Mouse (Mus musculus) splenic B cell, adult 2 months (primary cell): ENCODE measurements at regions not wholly inside any gene's neighbourhood (a gene's known extent, or its start where the extent isn't known, plus 50 kb on each side); places are given as distances from the start of the nearest gene placed in this dataset.

Experiments
- DNase-seq: peaks from one replicate; pipeline ENCODE4 v3.0.0-alpha.2; 2011; ENCODE audit warnings: low read depth, low spot score
- H3K27me3 ChIP-seq: 2 replicates; pipeline ENCODE4 v1.6.1; 2012; ENCODE audit warnings: mild to moderate bottlenecking, low read length, moderate library complexity, mixed read lengths; ENCODE audit not compliant: control insufficient read depth, poor library complexity, insufficient read depth, severe bottlenecking
- H3K36me3 ChIP-seq: 2 replicates; pipeline ENCODE4 v1.6.1; 2012; ENCODE audit warnings: mild to moderate bottlenecking, low read length, moderate library complexity, mixed read lengths; ENCODE audit not compliant: control insufficient read depth, poor library complexity, insufficient read depth, severe bottlenecking

DNA sequence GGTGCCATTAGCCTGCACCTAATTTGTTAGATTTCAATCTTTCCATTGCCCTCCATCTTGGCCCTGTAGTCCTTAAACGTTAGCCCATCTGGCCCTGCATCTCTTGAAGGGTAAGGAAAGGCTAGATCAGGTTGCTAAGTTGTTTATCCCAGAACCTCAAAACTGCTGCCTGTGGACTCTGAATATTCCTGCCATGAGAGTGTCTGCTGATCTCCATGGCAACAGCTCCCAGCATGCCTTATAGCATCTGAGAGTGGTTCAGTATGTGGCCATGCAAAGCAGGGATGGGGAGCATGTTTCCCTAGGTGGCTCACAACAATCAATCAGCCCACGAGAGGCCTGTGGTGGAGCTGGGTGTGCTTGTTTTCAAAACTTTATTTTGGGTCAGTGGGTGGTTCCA is 346.3 kb downstream of the Rps24 start:
- Histone ChIP-seq H3K27me3 (no peaks in the 10 kb centered on the region), H3K36me3 (no peaks in the 10 kb centered on the region)
- no peak for DNase-seq

GRCm38 (mm10) chr14:24838219-24838618 is 351.3 kb downstream of the Rps24 start:
- no peak for DNase-seq

DNA sequence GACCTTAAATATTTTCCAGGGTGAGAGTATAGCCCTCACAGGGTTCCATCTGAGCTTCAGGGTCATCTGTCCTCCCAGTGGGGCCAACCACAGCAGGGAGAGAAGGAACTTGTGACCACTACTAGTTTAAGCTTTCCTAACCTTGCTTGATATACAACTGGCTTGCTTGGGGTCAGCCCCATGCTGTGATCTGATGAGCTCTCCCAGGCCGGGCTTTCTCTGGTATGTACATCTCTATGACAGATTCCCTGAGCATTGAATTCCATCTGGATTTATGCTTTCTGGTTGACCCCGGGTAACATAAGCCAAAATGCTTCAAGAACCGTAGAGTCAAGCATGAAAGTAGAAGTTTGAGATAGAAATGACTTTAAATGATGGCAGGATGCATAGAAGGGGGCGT is 352.1 kb downstream of the Rps24 start:
- Histone ChIP-seq H3K27me3 (no peaks in the 10 kb centered on the region), H3K36me3 (no peaks in the 10 kb centered on the region)
- DNase-seq = no peak

More at GRCm38 (mm10) chr14:24838219-24838618, 351.3 kb downstream of the Rps24 start:
- H3K27me3 ChIP-seq = no peaks in the 10 kb centered on the region
- H3K36me3 ChIP-seq = no peaks in the 10 kb centered on the region

DNA sequence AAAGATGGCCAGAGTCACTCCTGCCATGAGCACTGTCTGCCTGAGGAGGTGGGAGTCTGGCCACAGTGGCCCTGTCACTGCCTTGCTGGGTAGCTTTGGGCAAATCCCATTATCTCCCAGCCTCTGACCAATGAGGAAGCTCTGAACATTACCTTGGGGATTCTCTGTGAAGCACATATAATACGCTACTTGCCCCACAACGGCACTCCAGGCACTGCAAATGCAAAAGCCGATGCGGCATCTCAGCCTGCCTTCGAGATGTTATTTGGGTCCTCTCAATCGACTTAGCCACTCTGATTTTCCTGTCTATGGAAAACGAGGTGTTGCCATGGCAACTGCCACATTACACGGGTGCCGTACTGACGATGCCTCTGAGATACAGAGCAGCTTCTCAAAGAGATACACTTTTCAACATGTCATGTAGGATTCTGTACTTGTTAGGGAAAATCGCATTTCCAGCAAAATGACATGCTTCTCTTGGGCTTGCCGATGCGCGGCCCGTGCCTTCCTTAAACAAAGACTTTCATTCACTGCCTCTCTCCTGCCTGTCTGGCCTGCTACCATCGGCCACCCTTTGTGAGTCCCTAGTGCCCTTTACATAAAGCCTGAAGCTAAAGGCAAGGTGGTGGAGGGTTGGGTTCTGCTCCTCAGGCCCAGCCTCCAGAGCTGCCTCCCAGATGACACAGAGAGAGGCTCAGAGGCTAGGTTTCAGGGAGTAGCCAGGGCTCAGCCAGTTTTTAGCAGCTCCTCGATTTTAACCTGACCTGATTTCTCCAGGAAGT is 355.0 kb downstream of the Rps24 start:
- Histone ChIP-seq H3K36me3 (no peaks in the 10 kb centered on the region), H3K27me3 (no peaks in the 10 kb centered on the region)
- DNase-seq = no peak

GRCm38 (mm10) chr14:24843626-24844025 is 356.7 kb downstream of the Rps24 start:
- no peaks in the 10 kb centered on the region for H3K36me3 ChIP-seq
- DNase-seq = peak; percentile 18
- no peaks in the 10 kb centered on the region for H3K27me3 ChIP-seq

DNA sequence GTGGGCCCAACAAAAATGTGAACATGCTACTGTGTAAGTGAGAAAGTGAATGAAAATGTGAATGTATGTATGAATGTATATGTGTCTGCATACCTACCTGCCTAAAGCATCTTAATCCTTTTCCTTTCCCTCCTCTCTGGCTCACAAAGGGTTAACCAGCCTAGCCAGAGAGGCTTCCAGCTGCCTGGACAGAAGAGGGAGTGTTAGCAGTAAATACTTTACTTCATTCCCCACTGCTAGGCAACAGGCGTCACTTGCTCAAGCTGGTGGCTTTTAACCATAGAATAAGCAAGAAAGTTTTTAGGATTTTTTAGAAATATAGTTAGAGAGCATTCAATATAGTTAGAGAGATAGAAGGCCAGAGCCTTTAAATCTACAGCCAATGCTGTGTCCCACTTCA is 363.6 kb downstream of the Rps24 start:
- DNase-seq = no peak
- Histone ChIP-seq H3K36me3 (no peaks in the 10 kb centered on the region), H3K27me3 (no peaks in the 10 kb centered on the region)

DNA sequence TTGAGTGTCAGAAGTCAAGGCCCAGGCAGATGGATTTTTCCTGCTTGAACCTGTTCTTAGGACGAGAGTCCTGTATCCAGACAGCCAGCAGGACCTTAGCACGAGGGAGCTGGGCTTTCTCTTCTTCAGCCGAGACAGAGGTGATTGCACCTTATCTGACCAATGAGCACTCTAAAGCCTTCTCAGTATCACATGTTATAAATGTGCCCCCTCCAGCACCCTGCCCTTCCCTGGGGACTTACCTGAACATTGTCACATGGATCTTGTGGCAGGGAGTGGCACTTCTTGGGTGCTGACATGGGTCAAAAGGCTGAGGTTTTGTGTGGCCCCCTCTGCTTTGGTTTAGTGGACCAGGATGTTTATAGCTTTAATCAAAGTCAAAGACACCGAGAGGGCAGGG is 367.5 kb downstream of the Rps24 start:
- no peak for DNase-seq
- Histone ChIP-seq H3K36me3 (no peaks in the 10 kb centered on the region), H3K27me3 (no peaks in the 10 kb centered on the region)

DNA sequence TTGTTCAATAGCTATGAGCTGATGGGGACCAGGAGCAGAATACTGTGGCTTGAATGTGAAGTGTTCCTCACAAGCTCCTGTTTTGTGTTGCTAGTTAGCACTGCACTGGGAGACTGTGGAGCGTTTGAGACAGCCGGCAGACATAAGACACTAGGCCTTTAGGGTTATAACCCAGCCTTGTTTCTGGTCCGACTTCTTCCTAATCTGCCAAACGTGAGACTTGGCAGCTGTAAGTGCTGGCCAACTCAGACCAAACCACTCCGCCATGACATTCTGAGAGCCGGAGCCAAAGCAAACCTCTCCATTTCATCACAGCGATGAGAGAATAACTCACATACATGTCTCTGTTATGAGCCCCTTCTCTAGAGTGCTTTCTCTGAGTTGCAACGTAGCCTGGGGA is 375.2 kb downstream of the Rps24 start:
- DNase-seq = no peak

GRCm38 (mm10) chr14:24862661-24863060 is 375.7 kb downstream of the Rps24 start:
- DNase-seq = no peak
- Histone ChIP-seq H3K27me3 (no peaks in the 10 kb centered on the region), H3K36me3 (no peaks in the 10 kb centered on the region)

More for the DNA sequence above, 375.2 kb downstream of the Rps24 start:
- H3K27me3 ChIP-seq = no peaks in the 10 kb centered on the region
- no peaks in the 10 kb centered on the region for H3K36me3 ChIP-seq

DNA sequence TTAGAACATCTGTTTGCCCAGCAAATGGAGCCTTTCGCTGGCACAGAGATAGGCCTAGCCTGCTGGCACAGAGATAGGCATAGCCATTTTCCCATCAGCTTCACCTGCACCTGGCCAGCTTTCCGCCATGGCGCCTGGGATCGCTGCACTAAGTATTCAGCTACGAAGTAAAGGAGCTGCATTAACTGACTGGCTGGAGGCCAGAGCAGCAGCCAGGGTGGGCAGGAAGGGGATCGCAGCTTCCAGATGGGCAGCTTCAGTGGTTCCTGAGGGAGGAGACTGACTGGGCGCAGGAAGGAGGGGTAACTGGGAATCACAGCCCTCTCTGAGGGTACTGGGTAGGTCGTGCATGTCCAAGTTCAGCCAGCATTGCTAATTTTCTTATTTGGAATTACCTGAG is 376.2 kb downstream of the Rps24 start:
- H3K36me3 ChIP-seq = no peaks in the 10 kb centered on the region
- DNase-seq = no peak
- no peaks in the 10 kb centered on the region for H3K27me3 ChIP-seq

DNA sequence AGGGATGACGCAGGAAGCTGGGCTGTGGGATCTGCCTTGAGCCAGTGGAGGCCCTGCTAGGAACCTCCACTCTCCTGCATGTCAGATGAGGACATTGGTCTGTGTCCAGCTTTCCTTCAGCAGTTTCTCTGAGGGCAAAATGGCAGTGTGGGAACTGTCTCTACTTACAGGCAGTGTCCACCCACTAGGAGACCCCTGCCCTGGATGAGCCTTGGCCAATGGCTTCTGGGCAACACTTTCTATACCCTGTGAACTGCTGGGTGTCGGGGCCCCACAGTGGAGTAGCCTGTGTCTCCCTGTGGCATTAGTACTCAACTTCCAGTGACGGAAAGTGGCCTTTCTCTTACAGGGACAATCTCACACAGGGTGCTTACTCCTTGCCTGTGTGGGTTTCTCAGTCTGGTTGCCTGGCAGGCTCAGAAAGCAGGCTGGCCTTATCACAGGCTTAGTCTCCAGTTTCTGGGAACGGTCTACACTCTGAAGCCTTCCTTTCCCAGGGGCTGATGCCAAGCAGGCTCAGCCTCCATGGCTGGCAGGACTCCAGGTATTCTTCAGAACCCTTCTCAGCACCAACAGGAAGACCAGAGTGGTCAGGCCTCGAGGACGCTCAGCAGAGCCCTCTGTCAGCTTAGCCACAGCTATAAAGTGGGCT is 378.8 kb downstream of the Rps24 start:
- no peaks in the 10 kb centered on the region for H3K36me3 ChIP-seq
- no peaks in the 10 kb centered on the region for H3K27me3 ChIP-seq
- DNase-seq = no peak

- Histone ChIP-seq H3K36me3 (no peaks in the 10 kb centered on the region), H3K27me3 (no peaks in the 10 kb centered on the region)
- no peak for DNase-seq
Measured at GRCm38 (mm10) chr14:24867816-24868215, 380.9 kb downstream of the Rps24 start.

DNA sequence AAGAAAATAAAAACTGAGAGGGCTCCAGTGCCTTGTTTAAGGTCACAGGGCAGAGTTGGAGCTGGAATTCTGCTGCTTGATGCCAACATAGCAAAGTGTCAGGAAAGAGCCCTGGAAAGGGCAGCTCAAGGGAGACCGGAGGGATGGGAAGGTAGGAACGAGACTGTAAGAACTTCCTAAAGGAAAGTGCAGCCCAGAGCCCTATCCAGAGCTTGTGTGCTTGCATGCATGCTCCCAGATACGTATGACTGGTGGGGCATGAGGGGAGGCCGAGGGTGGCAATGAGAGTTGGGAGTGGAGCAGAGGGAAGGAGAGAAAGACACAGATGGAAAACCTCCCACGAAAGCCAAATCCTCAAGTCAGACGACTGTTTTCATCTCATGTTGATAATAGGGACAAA is 381.8 kb downstream of the Rps24 start:
- Histone ChIP-seq H3K27me3 (no peaks in the 10 kb centered on the region), H3K36me3 (no peaks in the 10 kb centered on the region)
- DNase-seq = no peak

GRCm38 (mm10) chr14:24870246-24870645 is 383.3 kb downstream of the Rps24 start:
- DNase-seq = no peak

DNA sequence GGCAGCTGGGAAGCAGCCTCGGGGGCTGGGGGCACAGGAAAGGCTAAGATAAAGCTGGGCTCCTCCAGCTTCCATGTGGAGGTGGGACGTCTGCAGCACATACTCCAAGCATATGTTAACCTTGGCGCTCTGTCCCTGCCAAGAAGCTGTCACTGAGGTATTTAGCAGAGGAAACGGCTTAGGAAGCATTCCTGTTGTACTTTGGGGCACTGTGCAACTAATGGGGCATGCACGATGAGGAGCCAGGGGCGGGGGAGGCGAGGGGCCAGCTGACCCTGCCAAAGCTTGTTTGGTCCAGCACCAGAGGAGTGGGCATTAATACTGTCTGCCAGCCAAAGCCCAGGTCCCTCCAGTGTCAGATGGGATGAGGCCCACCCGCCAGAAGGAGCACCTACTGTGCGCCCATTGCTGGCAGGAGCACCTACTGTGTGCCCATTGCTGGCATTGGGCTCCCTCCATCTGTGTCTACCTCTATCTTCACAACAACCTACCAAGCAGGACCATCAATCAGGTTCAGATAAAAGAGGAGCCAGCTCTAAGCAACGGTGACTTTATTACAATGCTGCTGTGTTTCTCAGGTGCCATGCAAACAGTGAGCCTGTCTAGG is 384.6 kb downstream of the Rps24 start:
- Histone ChIP-seq H3K27me3 (no peaks in the 10 kb centered on the region), H3K36me3 (no peaks in the 10 kb centered on the region)
- DNase-seq = no peak

More at GRCm38 (mm10) chr14:24870246-24870645, 383.3 kb downstream of the Rps24 start:
- H3K36me3 ChIP-seq = no peaks in the 10 kb centered on the region
- H3K27me3 ChIP-seq = no peaks in the 10 kb centered on the region
